Mouse (Mus musculus): ENCODE data around the gene Bcl2l2. TPM values are rescaled to one million over a fixed set of nuclear protein-coding genes. Genes with fewer than 3 reads are reported as not detected.

The Bcl2l2 gene
- polyA plus RNA-seq, 1 experiment from 2014 or later, result 3.3 TPM

DNA sequence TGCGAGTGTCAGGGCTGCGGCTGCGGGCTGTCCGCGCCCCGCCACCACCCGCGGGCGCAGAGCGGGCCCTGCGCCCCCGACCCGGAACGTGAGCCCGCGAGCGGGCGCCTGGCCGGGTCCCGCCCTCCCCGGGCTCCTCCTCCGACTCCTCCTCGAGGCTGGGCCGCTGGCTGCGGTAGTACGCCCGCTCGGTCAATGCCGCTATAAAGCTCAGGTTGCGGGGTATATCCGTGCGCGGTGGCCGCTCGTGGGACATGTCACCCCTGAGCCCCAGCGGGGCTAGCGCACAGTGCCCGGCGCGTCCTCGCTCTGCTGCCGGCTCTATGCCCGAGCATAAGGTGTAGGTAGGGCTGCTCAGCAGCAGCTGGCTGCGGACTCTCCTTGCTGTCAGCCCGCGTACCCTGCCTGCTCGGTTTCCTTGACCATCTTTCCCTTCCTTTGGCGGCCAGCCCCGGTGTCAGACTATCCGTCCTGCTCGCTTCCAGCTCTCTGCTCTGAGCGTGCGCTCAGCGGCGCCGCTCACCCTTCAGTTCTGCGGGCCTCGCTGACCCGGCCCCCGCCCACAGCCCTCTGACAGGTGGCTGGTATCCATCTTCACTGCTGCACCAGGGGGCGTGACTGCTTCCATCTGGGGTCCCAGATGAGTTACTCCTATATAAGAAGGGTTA, 6.0 kb upstream of the Bcl2l2 start, which contains the start of gene Ppp1r3e:
Ppp1r3e (minus strand) TSS at position 503 of the 668 bp plus-strand sequence.
- Histone ChIP-seq H3K9me3 (replicated peaks; ENCODE audit: control insufficient read depth, low read length) (no peaks in the 10 kb centered on the region), H3K9ac (ENCODE audit: low read depth, low read length) (peak within 1 kb of the TSS; percentile 77), H3K36me3 (ENCODE audit: control insufficient read depth, insufficient read depth, low read length) (no peaks in the 10 kb centered on the region), H3K4me2 (peak within 1 kb of the TSS; percentile 91), H3K4me3 (ENCODE audit: low read depth, low read length) (peak within 1 kb of the TSS; percentile 70), H3K27ac (ENCODE audit: low read depth, low read length) (peak within 1 kb of the TSS; percentile 73), H3K27me3 (ENCODE audit: control insufficient read depth, insufficient read depth, low read length) (no peaks in the 10 kb centered on the region), H3K4me1 (ENCODE audit: control insufficient read depth, insufficient read depth, low read length) (peaks cover 10% of the 10 kb centered on the region; the same call in 1 of the 2 replicates)
- WGBS (ENCODE audit: insufficient replicate concordance), result under 1% methylated on average over 46 of the region's 61 CpGs
- peak; percentile 69 for ATAC-seq (replicated peaks; ENCODE audit: insufficient number of reproducible peaks, low FRiP score, low TSS enrichment)

DNA sequence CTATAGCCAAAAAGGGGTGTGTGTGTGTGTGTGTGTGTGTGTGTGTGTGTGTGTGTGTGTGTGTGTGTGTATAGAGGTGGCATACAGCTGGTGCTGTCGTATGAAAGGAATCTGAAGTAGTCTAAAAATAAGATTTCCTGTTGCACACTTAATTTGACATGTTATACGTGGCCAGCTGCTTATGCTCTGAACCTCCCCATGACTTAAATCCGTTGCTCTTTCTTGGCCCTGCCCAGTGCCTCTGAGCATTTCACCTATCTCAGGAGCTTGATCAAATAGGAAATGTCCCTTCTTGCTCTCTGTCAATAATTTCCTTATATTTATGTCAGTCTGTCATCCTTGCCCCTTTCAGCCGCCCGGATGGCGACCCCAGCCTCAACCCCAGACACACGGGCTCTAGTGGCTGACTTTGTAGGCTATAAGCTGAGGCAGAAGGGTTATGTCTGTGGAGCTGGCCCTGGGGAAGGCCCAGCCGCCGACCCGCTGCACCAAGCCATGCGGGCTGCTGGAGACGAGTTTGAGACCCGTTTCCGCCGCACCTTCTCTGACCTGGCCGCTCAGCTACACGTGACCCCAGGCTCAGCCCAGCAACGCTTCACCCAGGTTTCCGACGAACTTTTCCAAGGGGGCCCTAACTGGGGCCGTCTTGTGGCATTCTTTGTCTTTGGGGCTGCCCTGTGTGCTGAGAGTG, 990 bp downstream of the Bcl2l2 start:
- WGBS (ENCODE audit: insufficient replicate concordance), result 28% methylated on average over 21 of the region's 21 CpGs
- Histone ChIP-seq H3K4me1 (ENCODE audit: control insufficient read depth, insufficient read depth, low read length) (peaks cover 13% of the 10 kb centered on the region), H3K9ac (ENCODE audit: low read depth, low read length) (peak overlapping the region; percentile 78), H3K4me3 (ENCODE audit: low read depth, low read length) (peak overlapping the region; percentile 56), H3K27me3 (ENCODE audit: control insufficient read depth, insufficient read depth, low read length) (no peaks in the 10 kb centered on the region), H3K9me3 (replicated peaks; ENCODE audit: control insufficient read depth, low read length) (no peaks in the 10 kb centered on the region), H3K36me3 (ENCODE audit: control insufficient read depth, insufficient read depth, low read length) (peaks cover 4% of the 10 kb centered on the region; the same call in 1 of the 2 replicates), H3K27ac (ENCODE audit: low read depth, low read length) (peak overlapping the region; percentile 90; the same call in 1 of the 2 replicates), H3K4me2 (peak overlapping the region; percentile 73)
- ATAC-seq (replicated peaks; ENCODE audit: insufficient number of reproducible peaks, low FRiP score, low TSS enrichment), result no peak; the same call in 1 of the 2 replicates

- Histone ChIP-seq H3K4me3 (ENCODE audit: low read depth, low read length) (no peak overlapping the region), H3K4me1 (ENCODE audit: control insufficient read depth, insufficient read depth, low read length) (peaks cover 13% of the 10 kb centered on the region), H3K4me2 (no peak overlapping the region), H3K9ac (ENCODE audit: low read depth, low read length) (no peak overlapping the region), H3K9me3 (replicated peaks; ENCODE audit: control insufficient read depth, low read length) (no peaks in the 10 kb centered on the region), H3K27me3 (ENCODE audit: control insufficient read depth, insufficient read depth, low read length) (no peaks in the 10 kb centered on the region), H3K36me3 (ENCODE audit: control insufficient read depth, insufficient read depth, low read length) (peaks cover 4% of the 10 kb centered on the region; the same call in 1 of the 2 replicates), H3K27ac (ENCODE audit: low read depth, low read length) (no peak overlapping the region)
- no peak for ATAC-seq (replicated peaks; ENCODE audit: insufficient number of reproducible peaks, low FRiP score, low TSS enrichment)
- WGBS (ENCODE audit: insufficient replicate concordance), result 87% methylated on average over 11 of the region's 11 CpGs
Measured at GRCm38 (mm10) chr14:54885309-54885708, 2.1 kb downstream of the Bcl2l2 start.

- ATAC-seq (replicated peaks; ENCODE audit: insufficient number of reproducible peaks, low FRiP score, low TSS enrichment), result no peak
- peak within 1 kb of the TSS; percentile 62 for H3K9ac ChIP-seq (ENCODE audit: low read depth, low read length)
- peaks cover 21% of the 10 kb centered on the region for H3K4me1 ChIP-seq (ENCODE audit: control insufficient read depth, insufficient read depth, low read length)
- H3K36me3 ChIP-seq (ENCODE audit: control insufficient read depth, insufficient read depth, low read length), result peaks cover 11% of the 10 kb centered on the region
- peak within 1 kb of the TSS; percentile 77 for H3K4me2 ChIP-seq
- peak within 1 kb of the TSS; percentile 83 for H3K27ac ChIP-seq (ENCODE audit: low read depth, low read length)
- 97% methylated on average over 3 of the region's 3 CpGs for WGBS (ENCODE audit: insufficient replicate concordance)
- H3K4me3 ChIP-seq (ENCODE audit: low read depth, low read length), result peak within 1 kb of the TSS; percentile 96
- no peaks in the 10 kb centered on the region for H3K27me3 ChIP-seq (ENCODE audit: control insufficient read depth, insufficient read depth, low read length)
- no peaks in the 10 kb centered on the region for H3K9me3 ChIP-seq (replicated peaks; ENCODE audit: control insufficient read depth, low read length)
Measured at GRCm38 (mm10) chr14:54892200-54892599, 9.0 kb downstream of the Bcl2l2 start, which contains the start of gene Pabpn1. Gene Pabpn1, plus strand, starts transcription at chr14:54892500.

GRCm38 (mm10) chr14:54893651-54894181, 10.5 kb downstream of the Bcl2l2 start:
- Histone ChIP-seq H3K4me2 (peak overlapping the region; percentile 79), H3K9me3 (replicated peaks; ENCODE audit: control insufficient read depth, low read length) (no peaks in the 10 kb centered on the region), H3K36me3 (ENCODE audit: control insufficient read depth, insufficient read depth, low read length) (peaks cover 18% of the 10 kb centered on the region), H3K9ac (ENCODE audit: low read depth, low read length) (peak overlapping the region; percentile 100), H3K4me1 (ENCODE audit: control insufficient read depth, insufficient read depth, low read length) (peaks cover 26% of the 10 kb centered on the region), H3K4me3 (ENCODE audit: low read depth, low read length) (peak overlapping the region; percentile 96), H3K27me3 (ENCODE audit: control insufficient read depth, insufficient read depth, low read length) (no peaks in the 10 kb centered on the region), H3K27ac (ENCODE audit: low read depth, low read length) (peak overlapping the region; percentile 97)
- WGBS (ENCODE audit: insufficient replicate concordance), result under 1% methylated on average over 38 of the region's 38 CpGs
- ATAC-seq (replicated peaks; ENCODE audit: insufficient number of reproducible peaks, low FRiP score, low TSS enrichment), result peak; percentile 98

- no peaks in the 10 kb centered on the region for H3K27me3 ChIP-seq (ENCODE audit: control insufficient read depth, insufficient read depth, low read length)
- peak; percentile 78 for ATAC-seq (replicated peaks; ENCODE audit: insufficient number of reproducible peaks, low FRiP score, low TSS enrichment)
- peaks cover 26% of the 10 kb centered on the region for H3K4me1 ChIP-seq (ENCODE audit: control insufficient read depth, insufficient read depth, low read length)
- peak overlapping the region; percentile 97 for H3K27ac ChIP-seq (ENCODE audit: low read depth, low read length)
- peak overlapping the region; percentile 96 for H3K4me3 ChIP-seq (ENCODE audit: low read depth, low read length)
- WGBS (ENCODE audit: insufficient replicate concordance), result under 1% methylated on average over 53 of the region's 54 CpGs
- H3K4me2 ChIP-seq, result peak overlapping the region; percentile 79
- peak overlapping the region; percentile 100 for H3K9ac ChIP-seq (ENCODE audit: low read depth, low read length)
- peaks cover 18% of the 10 kb centered on the region for H3K36me3 ChIP-seq (ENCODE audit: control insufficient read depth, insufficient read depth, low read length)
- H3K9me3 ChIP-seq (replicated peaks; ENCODE audit: control insufficient read depth, low read length), result no peaks in the 10 kb centered on the region
Measured at GRCm38 (mm10) chr14:54894296-54895151, 11.3 kb downstream of the Bcl2l2 start.

GRCm38 (mm10) chr14:54897445-54897844, 14.3 kb downstream of the Bcl2l2 start:
- no peaks in the 10 kb centered on the region for H3K27me3 ChIP-seq (ENCODE audit: control insufficient read depth, insufficient read depth, low read length)
- H3K4me1 ChIP-seq (ENCODE audit: control insufficient read depth, insufficient read depth, low read length), result peaks cover 26% of the 10 kb centered on the region
- H3K4me3 ChIP-seq (ENCODE audit: low read depth, low read length), result no peak overlapping the region
- no peak overlapping the region for H3K4me2 ChIP-seq
- H3K27ac ChIP-seq (ENCODE audit: low read depth, low read length), result no peak overlapping the region; the same call in 1 of the 2 replicates
- no peaks in the 10 kb centered on the region for H3K9me3 ChIP-seq (replicated peaks; ENCODE audit: control insufficient read depth, low read length)
- 56% methylated on average over 2 of the region's 2 CpGs for WGBS (ENCODE audit: insufficient replicate concordance)
- no peak overlapping the region for H3K9ac ChIP-seq (ENCODE audit: low read depth, low read length)
- no peak for ATAC-seq (replicated peaks; ENCODE audit: insufficient number of reproducible peaks, low FRiP score, low TSS enrichment)
- H3K36me3 ChIP-seq (ENCODE audit: control insufficient read depth, insufficient read depth, low read length), result peaks cover 18% of the 10 kb centered on the region

- Histone ChIP-seq H3K4me3 (ENCODE audit: low read depth, low read length) (no peak overlapping the region), H3K4me2 (no peak overlapping the region), H3K27me3 (ENCODE audit: control insufficient read depth, insufficient read depth, low read length) (no peaks in the 10 kb centered on the region), H3K4me1 (ENCODE audit: control insufficient read depth, insufficient read depth, low read length) (peaks cover 22% of the 10 kb centered on the region), H3K9me3 (replicated peaks; ENCODE audit: control insufficient read depth, low read length) (no peaks in the 10 kb centered on the region), H3K27ac (ENCODE audit: low read depth, low read length) (no peak overlapping the region), H3K9ac (ENCODE audit: low read depth, low read length) (no peak overlapping the region), H3K36me3 (ENCODE audit: control insufficient read depth, insufficient read depth, low read length) (peaks cover 18% of the 10 kb centered on the region)
- WGBS (ENCODE audit: insufficient replicate concordance), result 0% methylated on average over 3 of the region's 3 CpGs
- ATAC-seq (replicated peaks; ENCODE audit: insufficient number of reproducible peaks, low FRiP score, low TSS enrichment), result no peak; the same call in 1 of the 2 replicates
Measured at GRCm38 (mm10) chr14:54900383-54900782, 17.2 kb downstream of the Bcl2l2 start.
